24 mouse cellular contexts compared by ENCODE assay signal in genomic region chr5:44667383-44667782, GRCm38 (mm10).
A peak's percentile ranks its signal among the peaks of the same experiment; 100 is the strongest.
DNase-seq lines count a peak whose midpoint lies in the region; ATAC-seq and TF ChIP-seq lines count a peak whose summit lies in the region.
"Had no signal": no experiment of that assay in that cellular context is flagged by ENCODE, and none has a peak within 500 bp of the region (broad histone marks: within the 10 kb centered on the region; RNA-seq: fewer than 3 reads in every experiment).

No protein-coding gene starts in this region.

- H3K4me1 ChIP-seq in forebrain, embryonic 16.5 days (replicated peaks; ENCODE audit: control insufficient read depth, insufficient read depth, low read length), result peaks cover 6% of the 10 kb centered on the region; the same call in 1 of the 2 replicates
- H3K4me1 ChIP-seq: liver, embryonic 13.5 days; megakaryocyte, embryonic 14.5 days had no signal

- H3K36me3 ChIP-seq in forebrain, embryonic 16.5 days (ENCODE audit: control insufficient read depth, insufficient read depth), result no peaks in the 10 kb centered on the region
- H3K36me3 ChIP-seq: heart, embryonic 12.5 days; liver, embryonic 13.5 days had no signal

- H3K27ac ChIP-seq in forebrain, embryonic 16.5 days (ENCODE audit: low read length), result peak overlapping the region; percentile 76
- H3K27ac ChIP-seq: gastrocnemius, adult 2 months; heart, adult 2 months; liver, embryonic 13.5 days had no signal

- H3K9me3 ChIP-seq in forebrain, embryonic 16.5 days (ENCODE audit: control insufficient read depth, low read length), result no peaks in the 10 kb centered on the region
- H3K9me3 ChIP-seq: heart, embryonic 12.5 days; liver, embryonic 13.5 days; megakaryocyte, embryonic 14.5 days had no signal

- no peaks in the 10 kb centered on the region for H3K27me3 ChIP-seq in forebrain, embryonic 16.5 days (replicated peaks; ENCODE audit: control insufficient read depth, insufficient read depth, low read length)
- H3K27me3 ChIP-seq: heart, embryonic 12.5 days; liver, embryonic 13.5 days; megakaryocyte, embryonic 14.5 days had no signal

- 52% methylated on average over 10 of the region's 10 CpGs for WGBS in forebrain, embryonic 16.5 days

- intact Hi-C loops in heart, postnatal 25 days (cut with DNase I), result no loop called here
- intact Hi-C loops in left cerebral cortex, postnatal 10 days (cut with DNase I), result no loop called here

- TF ChIP-seq POLR2A in brain, embryonic 14.5 days (IDR thresholded peaks at IDR 0.05; ENCODE audit: borderline replicate concordance, extremely low read depth, insufficient read depth, insufficient read length, poor library complexity, severe bottlenecking), result no peak

- no peak for TF ChIP-seq CTCF in brain, embryonic 14.5 days (IDR thresholded peaks at IDR 0.05; ENCODE audit: borderline replicate concordance, extremely low read depth, insufficient read depth, insufficient read length)

- H3K4me3 ChIP-seq in forebrain, embryonic 16.5 days (replicated peaks; ENCODE audit: low read length), result no peak overlapping the region
- H3K4me3 ChIP-seq: gastrocnemius, adult 2 months; heart, adult 2 months; heart, embryonic 12.5 days; liver, embryonic 13.5 days; megakaryocyte, embryonic 14.5 days had no signal

- peak; percentile 68 for DNase-seq in heart, adult 11 months
- DNase-seq in heart, postnatal 25 days (ENCODE audit: low spot score), result no peak
- peak; percentile 13 to 23 for DNase-seq in layer of hippocampus, adult 8-10 months (ENCODE audit: low spot score in 2 of 2)
- no peak for DNase-seq in layer of hippocampus, adult 9-10 months (ENCODE audit: low spot score)
- peak; percentile 74 for DNase-seq in brain, embryonic 14.5 days (ENCODE audit: low read depth)
- no peak for DNase-seq in left cerebral cortex, postnatal 10 days (ENCODE audit: extremely low spot score in 1 of 2, low spot score in 2 of 2)
- no peak for DNase-seq in liver
- DNase-seq: adrenal gland, postnatal 25 days; B cell, adult 2 months; cerebellum, adult 18-20 months; gastrocnemius, adult 2 months; gastrocnemius, postnatal 36 days; heart, adult 2 months; kidney, adult 11 months; kidney, postnatal 14 days; left cerebral cortex, postnatal 4 days; liver, embryonic 13.5 days; lung, adult 18-20 months; lung, postnatal 4 days had no signal

- no peak overlapping the region for H3K9ac ChIP-seq in forebrain, embryonic 16.5 days (replicated peaks; ENCODE audit: low read depth, low read length)
- H3K9ac ChIP-seq: heart, embryonic 12.5 days; liver, embryonic 13.5 days had no signal

- peak; percentile 75 for ATAC-seq in forebrain, embryonic 16.5 days
- ATAC-seq: inflammation-experienced regulatory T-cells, adult 6 months; lung, postnatal 0 days had no signal

- H3K4me2 ChIP-seq in forebrain, embryonic 16.5 days (ENCODE audit: low read length), result no peak overlapping the region
- H3K4me2 ChIP-seq: heart, embryonic 12.5 days; liver, embryonic 13.5 days had no signal

Comparison
In these comparisons a context has a peak if more than half of its experiments do, and no peak if none do; other contexts are left out.
1. DNase-seq: peak in heart, adult 11 months (single experiment), layer of hippocampus, adult 8-10 months (2 of 2) and brain, embryonic 14.5 days (single experiment); none in heart, postnatal 25 days (single experiment), layer of hippocampus, adult 9-10 months (single experiment), left cerebral cortex, postnatal 10 days (0 of 2) and liver (single experiment).